Mouse (Mus musculus) frontal cortex, postnatal 10 days (tissue): Measurements from ENCODE around the gene Ndufs2.

Experiments
- DNase-seq, 2 experiments: peaks; one replicate each; pipeline ENCODE4 v3.0.0; 2022; ENCODE audit warnings: low spot score in 2 of 2, mixed read lengths in 1 of 2

Gene Ndufs2

GRCm38 (mm10) chr1:171250680-171251593, at the start of gene Ndufs2:
TSS of gene Ndufs2 (minus strand) at chr1:171251388.
- DNase-seq, result no peak

DNA sequence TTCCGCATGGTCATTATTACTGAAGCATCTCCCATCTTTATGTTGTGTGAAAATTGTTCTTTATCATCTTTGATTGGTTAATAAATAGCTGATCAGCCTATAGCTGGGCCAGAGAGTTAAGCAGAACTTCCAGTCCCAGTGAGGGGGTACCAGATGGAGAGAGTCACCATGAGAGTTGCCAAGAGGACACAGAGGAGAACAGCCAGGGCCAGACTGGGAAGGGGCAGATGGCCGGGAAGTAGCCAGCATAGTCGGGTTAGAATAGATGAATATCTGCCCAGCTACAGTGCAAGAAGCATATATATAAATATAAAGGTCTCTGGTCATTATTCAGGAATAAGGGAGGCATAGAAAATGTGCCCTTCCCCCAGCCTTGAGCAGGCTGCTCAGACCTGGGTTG, 47.0 kb upstream of the Ndufs2 start:
- DNase-seq, result no peak

- DNase-seq, result no peak
Measured at GRCm38 (mm10) chr1:171295063-171295402, 43.8 kb upstream of the Ndufs2 start.

DNA sequence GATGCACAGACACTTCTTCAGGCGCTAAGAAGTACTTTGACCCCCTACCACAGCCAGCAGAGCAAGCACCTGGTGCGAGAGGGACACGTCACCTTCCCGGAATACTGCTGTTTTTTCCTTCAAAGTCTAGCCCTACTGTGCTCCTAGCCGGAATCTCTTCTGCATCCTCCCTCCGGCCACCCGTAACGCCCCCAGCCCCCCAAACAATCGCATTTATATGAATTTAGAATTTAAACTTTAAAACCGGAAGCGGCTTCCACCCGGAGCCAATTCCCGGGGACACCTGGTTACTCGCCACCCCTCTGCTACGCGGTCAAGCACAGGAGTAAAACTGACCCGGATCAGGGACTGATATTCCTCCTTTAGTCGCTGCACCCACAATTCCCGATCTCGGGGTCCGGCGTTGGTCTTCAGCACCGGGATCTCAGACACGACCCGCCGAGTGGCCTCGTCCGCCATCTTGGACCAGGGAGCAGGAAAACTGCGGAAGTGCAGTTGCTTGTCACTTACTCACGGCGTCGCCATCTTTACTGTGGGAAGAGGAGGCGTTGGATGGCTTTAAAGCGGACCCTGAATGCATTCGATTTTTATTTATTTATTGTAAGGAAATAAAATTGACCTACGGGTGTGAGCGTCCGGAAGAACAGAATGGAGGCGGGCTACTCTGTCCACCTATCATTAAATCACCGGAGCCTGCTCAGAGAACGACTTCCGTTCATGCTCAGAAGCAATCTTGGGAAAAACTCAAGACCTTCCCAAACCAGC, 43.3 kb upstream of the Ndufs2 start, which contains the start of gene Ufc1:
Gene Ufc1 (minus strand): TSS at position 727 of the 765 bp plus-strand sequence.
- DNase-seq, result peak in 1 of 2 experiments; percentile 79

GRCm38 (mm10) chr1:171293906-171294297, 42.7 kb upstream of the Ndufs2 start:
- no peak for DNase-seq

DNA sequence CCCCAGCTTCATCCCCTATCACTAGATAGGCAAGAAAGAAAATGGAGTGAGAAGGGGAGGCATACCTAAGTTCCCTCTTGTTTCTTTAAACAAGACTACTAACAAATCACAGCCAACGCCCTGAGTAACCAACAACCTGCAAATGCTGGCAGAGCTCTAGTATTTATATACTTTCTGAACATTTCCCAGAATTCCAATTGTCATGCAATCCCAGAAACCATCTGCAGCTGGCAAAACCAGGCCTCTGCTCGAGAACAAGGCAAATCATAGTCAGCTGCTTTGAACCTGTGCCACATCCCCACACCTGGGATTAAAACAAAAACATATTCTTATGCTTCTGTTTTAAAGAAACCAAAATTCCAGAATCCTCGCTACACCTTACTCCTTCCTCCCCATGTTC, 42.2 kb upstream of the Ndufs2 start:
- no peak for DNase-seq

DNA sequence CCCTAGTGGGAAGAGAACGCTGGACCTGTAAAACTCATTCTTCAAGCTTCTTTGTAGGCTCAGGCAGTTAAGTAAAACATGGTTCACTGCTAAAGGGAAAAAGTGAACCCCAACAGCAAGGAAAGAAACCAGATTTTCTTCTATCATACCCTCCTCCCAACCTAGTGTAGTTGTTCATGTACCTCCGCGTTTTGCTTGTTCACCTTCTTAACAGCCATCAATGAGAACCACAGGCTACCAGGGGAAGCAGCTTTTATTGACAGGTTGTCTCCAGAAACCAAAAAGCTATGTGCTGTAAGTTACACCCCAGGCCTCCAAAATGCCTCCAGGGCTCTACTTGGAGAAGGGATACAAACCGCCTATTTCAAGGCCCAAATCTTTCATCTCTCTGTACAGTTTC, 37.1 kb upstream of the Ndufs2 start:
- no peak for DNase-seq

DNA sequence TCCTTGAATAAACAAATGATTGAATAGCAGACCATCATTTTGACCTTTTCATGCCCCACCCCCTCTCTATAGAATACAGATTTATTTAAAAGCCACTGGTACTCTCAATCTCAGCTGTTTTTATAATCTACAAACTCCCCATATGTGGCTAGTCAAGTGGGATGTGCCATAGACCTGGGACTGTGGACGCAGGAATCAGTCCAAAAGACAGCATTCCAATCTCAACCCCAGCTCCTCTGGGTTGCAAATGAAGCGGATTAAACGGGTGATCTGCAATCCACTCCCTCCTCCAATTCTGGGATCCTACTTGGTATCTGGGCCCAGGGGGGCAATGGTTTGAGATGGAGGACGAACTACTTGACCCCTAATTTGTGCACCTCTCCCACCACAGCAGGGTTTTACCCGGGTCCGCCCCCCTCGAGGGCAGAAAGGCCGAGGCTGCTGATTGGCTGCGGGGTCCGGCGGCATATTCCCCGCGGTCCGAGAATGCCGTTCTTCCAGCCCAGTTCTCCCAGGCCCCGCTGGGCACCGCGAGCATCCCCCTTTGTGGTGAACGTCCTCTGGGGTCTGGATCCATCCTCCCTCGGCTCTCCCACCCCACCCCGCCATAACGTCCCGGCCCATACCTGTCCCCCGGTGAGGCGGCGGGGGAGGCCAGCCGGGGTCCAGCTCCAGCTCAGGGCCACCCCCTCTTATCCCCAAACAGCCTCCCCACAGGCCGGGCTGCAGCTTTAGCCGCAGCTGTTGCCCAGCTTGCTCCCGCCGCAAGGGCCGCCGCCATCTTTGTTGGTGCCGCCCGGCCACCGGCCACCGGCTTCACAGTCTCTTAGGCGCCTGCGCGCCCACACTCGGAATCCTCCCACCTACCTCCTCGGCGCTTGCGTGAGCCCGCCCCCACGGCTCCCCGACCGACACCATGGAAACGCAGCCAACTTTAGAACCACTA, 36.2 kb upstream of the Ndufs2 start, which contains the start of gene Usp21:
Gene Usp21 (minus strand): TSS at position 856 of the 946 bp plus-strand sequence.
- peak; percentile 94 for DNase-seq

- no peak for DNase-seq
Measured at GRCm38 (mm10) chr1:171286517-171286916, 35.3 kb upstream of the Ndufs2 start.

GRCm38 (mm10) chr1:171285096-171285892, 34.1 kb upstream of the Ndufs2 start:
- DNase-seq, result no peak

GRCm38 (mm10) chr1:171284491-171284890, 33.3 kb upstream of the Ndufs2 start:
- DNase-seq, result no peak

DNA sequence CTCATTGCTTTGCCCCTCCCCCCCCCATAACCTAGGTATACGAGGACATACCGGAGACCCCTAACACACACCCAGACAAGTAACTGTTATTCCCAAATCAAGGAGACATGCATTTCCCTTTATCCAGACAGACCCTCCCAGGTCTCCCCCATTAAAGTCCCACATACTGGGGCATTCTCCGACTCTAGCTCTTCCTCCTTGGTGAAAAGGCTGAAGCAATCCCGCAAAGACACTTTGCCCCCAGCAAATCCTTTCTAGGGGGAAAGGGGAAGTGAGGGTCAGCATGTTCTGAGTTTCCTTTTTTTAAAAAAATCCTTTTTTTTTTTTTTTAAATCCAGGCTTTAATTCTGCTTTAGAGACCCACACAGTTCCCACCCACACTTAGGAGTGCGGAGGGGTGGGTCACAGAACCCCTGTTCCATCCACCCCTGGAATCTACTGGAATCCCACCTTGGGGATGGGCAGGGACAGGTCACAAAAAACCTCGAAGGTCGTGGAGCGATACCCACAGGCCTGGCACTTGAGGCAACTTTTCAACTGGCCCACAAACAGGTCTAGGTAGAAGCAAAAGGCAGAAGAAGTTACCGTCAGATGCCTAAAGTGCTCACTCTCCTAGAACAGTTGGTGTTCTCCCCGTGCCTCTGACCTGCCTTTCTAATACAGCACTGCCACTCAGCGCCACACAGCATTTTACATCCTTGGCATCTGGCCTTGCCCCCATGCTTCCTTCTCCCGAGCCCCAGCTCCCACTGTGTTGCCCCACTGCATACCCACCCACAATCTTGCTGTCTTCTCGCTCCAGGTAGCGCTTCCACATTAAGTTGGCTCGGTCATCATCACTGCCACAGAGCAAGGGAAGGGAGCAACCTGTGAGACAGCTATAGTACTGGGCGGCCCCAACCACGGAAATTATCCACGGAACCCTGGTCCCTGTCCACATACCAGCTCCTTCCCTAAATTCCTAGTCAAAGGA, 32.3 kb upstream of the Ndufs2 start:
- DNase-seq, result no peak

- DNase-seq, result peak; percentile 12 to 18
Measured at GRCm38 (mm10) chr1:171282086-171282805, 31.1 kb upstream of the Ndufs2 start.

GRCm38 (mm10) chr1:171281528-171281923, 30.3 kb upstream of the Ndufs2 start:
- peak; percentile 57 to 71 for DNase-seq

- DNase-seq, result peak; percentile 90 to 93
Measured at GRCm38 (mm10) chr1:171280916-171281527, 29.8 kb upstream of the Ndufs2 start, which contains the start of gene Ppox. TSS of gene Ppox (minus strand) at chr1:171281186.

- peak in 1 of 2 experiments; percentile 11 for DNase-seq
Measured at GRCm38 (mm10) chr1:171280250-171280915, 29.2 kb upstream of the Ndufs2 start.

- DNase-seq, result peak in 1 of 2 experiments; percentile 5
Measured at GRCm38 (mm10) chr1:171279721-171280120, 28.5 kb upstream of the Ndufs2 start.
